Mouse (Mus musculus) spleen, postnatal 4 days (tissue): ENCODE measurements around the gene Batf2.
A peak's percentile ranks its signal among the peaks of the same experiment; 100 is the strongest.
"Not testable (repeated sequence)": the region's sequence is repeated elsewhere in the genome, so short reads cannot be mapped to it uniquely, and the experiment has no call there.

Source experiments
- DNase-seq, 2 experiments: peaks; one replicate each; pipeline ENCODE4 v3.0.0; 2022; ENCODE audit warnings: low spot score in 2 of 2

The Batf2 gene

DNA sequence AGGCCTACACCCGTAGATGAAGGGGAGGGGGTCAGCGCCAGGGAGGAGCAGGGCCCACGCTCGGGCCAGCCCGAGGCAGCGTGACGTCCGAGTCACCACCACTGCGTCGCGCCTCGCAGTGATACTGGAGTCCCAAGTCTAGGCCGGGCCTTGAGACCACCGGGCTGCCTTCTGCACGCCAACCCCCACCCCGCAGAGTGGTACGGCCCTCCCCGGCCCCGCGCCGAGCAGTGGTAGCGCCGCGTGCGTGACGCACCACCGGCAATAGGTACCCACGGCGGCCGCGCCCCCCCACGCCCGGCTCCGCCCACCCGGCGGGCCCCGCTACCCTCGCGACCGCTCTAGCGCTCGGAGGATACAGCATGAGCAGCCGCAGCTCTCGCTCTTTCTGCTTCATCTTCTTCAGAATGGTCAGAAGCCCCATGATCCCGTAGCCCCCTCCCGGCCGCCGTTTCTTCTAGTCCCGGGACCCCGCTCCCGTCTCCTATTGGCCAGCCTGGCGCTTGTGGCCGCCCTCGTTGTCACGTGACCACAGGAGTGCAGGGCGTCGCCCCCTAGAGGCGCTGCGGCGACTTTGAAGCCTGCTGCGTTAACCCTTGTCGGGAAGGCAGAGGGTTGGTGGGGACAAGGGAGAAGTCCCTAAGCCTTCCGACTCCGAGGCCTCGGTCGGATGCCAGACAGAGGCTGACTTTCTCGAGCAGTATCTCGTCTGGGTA lies at the start of gene Batf2:
TSS of gene Batf2 (plus strand) at position 306 of the 716 bp plus-strand sequence.
- peak; percentile 92 to 96 for DNase-seq

GRCm38 (mm10) chr19:6094119-6094518 lies 46.7 kb upstream of the Batf2 start, which contains the start of gene AC131692.1:
Gene AC131692.1 (plus strand): TSS chr19:6094419.
- no peak for DNase-seq

GRCm38 (mm10) chr19:6097847-6098246 lies 42.9 kb upstream of the Batf2 start:
- DNase-seq, result no peak

- DNase-seq, result no peak
Observed at GRCm38 (mm10) chr19:6101186-6101585, 39.6 kb upstream of the Batf2 start.

- peak; percentile 82 to 86 for DNase-seq
Observed at GRCm38 (mm10) chr19:6102169-6102853, 38.5 kb upstream of the Batf2 start.

- no peak for DNase-seq
Observed at GRCm38 (mm10) chr19:6104476-6104875, 36.3 kb upstream of the Batf2 start.

DNA sequence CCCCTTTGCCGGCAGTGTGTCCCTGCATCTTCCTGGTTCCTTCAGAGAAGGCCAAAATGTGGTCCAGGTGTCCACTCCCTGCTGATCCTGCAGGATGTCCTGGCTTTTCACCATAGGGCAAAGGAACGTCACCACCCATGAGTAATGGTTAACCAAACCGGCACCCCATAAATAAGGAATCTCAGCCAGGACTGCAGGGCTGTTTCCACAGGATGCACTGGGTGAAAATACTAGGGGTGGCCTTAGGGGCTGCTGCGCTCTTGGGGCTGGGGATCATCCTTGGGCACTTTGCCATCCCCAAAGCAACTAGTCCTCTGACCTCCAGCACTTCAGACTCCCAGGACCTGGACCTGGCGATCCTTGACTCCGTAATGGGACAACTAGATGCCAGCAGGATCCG lies 35.2 kb upstream of the Batf2 start, which contains the start of gene Naaladl1:
TSS of gene Naaladl1 (plus strand) at position 197 of the 400 bp plus-strand sequence.
- peak in 1 of 2 experiments; percentile 57 for DNase-seq

- DNase-seq, result no peak
Observed at GRCm38 (mm10) chr19:6113116-6113515, 27.7 kb upstream of the Batf2 start.

GRCm38 (mm10) chr19:6116113-6116850 lies 24.5 kb upstream of the Batf2 start:
- DNase-seq, result no peak

DNA sequence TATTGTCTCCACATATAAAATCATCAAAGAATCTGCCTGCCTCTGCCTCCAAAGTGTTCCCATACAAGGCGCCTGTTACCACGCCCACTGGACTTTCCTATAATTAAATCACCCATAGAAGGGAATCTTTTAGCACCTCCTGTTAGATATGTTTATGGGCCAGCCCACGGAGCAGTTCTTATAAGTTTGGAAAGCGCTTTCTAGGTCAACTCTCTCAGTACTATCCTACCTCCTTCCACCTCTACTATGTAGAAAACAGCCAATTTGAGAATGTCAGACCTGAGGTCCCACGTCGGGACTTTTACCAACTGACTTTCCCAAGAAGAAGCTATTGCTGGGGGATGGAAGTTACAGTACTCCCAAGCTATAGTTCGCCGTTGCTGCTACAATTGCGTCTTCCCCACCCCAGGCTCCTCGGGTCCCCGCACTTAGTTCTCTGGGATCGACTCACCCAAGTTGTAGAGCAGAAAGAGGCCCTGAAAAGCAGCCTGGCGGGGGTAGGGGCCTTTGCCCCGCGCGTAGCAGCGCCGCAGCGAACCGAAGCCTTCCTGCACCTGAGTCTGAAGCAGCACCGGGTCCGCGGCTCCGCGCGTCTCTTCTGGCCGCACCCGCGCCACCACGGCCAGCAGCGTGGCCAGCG lies 23.3 kb upstream of the Batf2 start:
- DNase-seq, result no peak

DNA sequence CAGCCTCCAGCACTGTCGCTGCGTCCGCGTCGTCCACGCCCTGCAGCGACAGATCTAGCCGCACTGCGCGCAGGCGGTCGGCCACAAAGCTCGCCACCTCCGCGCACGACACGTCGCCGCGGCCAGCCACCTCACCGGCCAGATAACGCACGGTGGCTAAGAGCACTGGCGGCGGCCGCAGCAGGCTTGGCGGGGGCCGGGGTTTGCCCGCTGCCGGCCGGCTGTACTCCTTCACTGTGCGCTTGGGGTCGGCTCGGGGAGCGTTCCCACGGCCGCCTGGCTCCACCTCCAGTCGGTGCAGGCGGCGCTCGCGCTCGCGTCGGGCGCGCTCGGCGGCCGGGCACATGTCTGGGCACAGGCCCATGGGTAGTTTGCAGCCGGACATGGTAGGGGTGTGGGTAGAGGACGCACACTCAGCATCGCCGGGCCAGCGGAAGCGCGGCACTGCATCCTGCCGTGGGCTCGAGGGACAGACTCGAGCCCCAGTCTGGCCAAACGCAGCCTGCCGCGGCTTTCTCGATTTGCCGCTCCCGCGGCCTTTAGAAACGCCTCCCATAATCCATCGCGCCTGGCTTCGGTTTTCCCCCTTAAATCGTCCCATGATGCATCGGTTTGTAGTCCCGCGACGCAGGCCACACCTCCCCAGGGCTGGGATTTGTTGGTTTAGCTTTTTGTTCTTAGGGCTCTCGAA lies 22.7 kb upstream of the Batf2 start, which contains the start of gene Sac3d1:
TSS of gene Sac3d1 (minus strand) at position 665 of the 691 bp plus-strand sequence.
- DNase-seq, result peak; percentile 88 to 92

- DNase-seq, result no peak
Observed at GRCm38 (mm10) chr19:6118677-6119185, 22.1 kb upstream of the Batf2 start.

- DNase-seq, result peak in 1 of 2 experiments; percentile 62
Observed at GRCm38 (mm10) chr19:6121761-6122160, 19.0 kb upstream of the Batf2 start.

DNA sequence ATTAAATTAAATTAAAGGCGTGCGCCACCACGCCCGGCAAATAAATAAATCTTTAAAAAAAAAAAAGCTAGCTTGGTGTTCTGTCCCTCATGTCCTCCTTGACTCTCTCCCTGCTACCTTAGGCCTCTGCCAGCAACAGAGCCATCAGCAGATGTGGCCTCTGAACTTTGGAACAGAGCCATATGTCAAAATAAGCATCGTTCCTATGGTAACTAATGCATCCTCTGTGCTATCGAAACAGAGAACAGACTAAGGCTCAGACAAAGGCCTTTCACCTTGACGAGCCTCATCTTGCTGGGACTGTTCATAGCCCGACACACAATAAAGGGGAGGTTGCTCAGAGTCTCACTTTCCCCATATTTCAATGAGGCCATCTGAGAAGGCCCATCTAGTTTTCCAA lies 17.5 kb upstream of the Batf2 start:
- no peak for DNase-seq

DNA sequence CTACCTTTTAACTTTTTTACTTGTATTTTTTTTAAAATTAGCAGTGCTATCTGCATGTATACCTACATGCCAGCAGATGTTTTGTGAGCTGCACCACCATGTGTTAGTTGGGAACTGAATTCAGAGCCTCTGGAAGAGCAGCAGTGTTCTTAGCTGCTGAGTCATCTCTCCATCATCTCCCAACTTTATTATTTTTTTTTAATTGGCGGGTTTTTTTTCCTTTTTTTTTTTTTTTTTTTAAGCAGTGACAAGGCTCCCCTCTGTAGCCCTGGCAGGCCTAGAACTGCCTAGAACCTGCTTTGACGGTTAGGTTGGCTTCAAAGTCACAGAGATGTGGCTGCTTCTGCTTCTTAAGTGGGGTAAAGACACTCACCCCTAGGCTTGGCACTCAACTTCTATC lies 15.9 kb upstream of the Batf2 start:
- DNase-seq, result no peak

DNA sequence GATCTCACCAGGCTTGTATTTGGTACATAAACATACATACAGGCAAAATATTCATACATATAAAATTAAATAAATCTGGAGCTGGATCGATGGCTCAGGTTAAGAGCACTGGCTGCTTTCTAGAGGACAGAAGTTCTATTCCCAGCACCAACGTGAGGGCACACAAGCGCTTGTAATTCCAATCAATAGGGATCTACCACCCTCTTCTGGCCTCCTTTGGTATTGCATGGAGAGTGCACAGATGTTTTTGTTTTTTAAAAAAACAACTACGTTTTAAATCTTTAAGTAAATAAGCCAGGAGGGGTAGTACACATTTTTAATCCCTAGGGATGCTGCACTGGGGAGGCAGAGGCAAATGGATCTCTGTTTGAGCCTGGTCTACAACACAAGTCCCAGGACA lies 14.5 kb upstream of the Batf2 start:
- DNase-seq, result peak; percentile 77 to 88

- DNase-seq, result no peak
Observed at GRCm38 (mm10) chr19:6126789-6127580, 13.8 kb upstream of the Batf2 start.

- peak; percentile 96 to 98 for DNase-seq
Observed at GRCm38 (mm10) chr19:6127760-6128341, 12.9 kb upstream of the Batf2 start, which contains the start of gene Snx15. Gene Snx15 (minus strand): TSS chr19:6128304.

DNA sequence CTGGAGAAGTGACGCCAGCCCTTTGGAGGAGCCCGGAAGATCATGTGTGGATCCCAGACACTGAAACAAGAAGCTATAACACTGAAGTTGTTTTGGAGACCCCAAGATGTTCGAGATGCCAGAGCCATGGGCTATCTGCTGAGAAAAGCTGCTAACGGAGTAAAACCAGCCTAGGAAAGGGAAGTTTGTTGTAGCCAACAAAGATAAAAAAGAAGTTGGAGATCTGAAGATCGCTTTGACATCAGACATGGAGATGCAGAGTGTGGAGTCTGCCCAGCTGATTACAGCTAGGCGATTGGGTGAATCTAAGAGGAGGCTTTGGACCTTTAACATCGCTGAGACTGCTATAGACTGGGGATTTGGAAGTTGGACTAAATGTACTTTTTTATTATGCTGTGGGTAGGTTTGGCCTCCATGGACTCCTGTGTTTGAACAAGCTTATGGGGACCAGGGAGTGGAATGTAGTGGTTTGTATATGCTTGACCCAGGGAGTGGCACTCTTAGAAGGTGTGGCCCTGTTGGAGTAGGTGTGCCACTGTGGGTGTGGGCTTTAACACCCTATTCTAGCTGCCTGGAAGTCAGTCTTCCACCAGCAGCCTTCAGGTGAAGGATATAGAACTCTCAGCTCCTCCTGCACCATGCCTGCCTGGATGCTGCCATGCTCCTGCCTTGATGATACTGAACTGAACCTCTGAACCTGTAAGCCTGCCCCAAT lies 10.2 kb upstream of the Batf2 start:
- not testable (repeated sequence) for DNase-seq
